Mouse (Mus musculus): ENCODE results near the gene Mettl21a. TPM values are rescaled to one million over a fixed set of nuclear protein-coding genes. Genes with fewer than 3 reads are reported as not detected.
A peak's percentile ranks its signal among the peaks of the same experiment; 100 is the strongest.

The Mettl21a gene
- polyA plus RNA-seq, 1 experiment from 2014 or later: 21.1 TPM

DNA sequence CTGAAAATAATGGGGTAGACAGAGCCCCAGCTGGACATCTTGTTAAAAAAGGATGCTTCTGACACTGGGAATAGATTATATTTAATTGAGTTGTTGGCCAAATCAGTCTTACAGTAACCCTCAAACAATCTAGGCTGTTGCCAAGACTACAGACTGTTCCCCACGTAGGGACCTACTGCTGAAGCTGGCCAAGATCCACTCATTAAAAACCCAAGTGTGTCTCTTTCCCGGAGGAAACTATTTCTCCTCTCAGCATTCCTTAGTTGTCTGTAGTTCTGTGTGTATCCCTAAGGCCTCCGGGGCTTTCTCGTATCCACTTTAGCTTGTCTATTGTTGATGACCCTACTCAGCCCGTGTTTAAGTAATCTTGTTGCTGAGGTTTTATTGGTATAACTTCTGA, 14.5 kb upstream of the Mettl21a start:
- Histone ChIP-seq H3K4me2 (replicated peaks) (no peak overlapping the region), H3K36me3 (no peaks in the 10 kb centered on the region), H3K27me3 (no peaks in the 10 kb centered on the region), H3K27ac (no peak overlapping the region), H3K9me3 (replicated peaks) (no peaks in the 10 kb centered on the region), H3K4me1 (no peaks in the 10 kb centered on the region), H3K4me3 (no peak overlapping the region), H3K9ac (no peak overlapping the region)
- no peak for ATAC-seq (ENCODE audit: low FRiP score)
- WGBS: 81% methylated on average over 5 of the region's 5 CpGs

- H3K27me3 ChIP-seq: no peaks in the 10 kb centered on the region
- no peaks in the 10 kb centered on the region for H3K9me3 ChIP-seq (replicated peaks)
- H3K36me3 ChIP-seq: no peaks in the 10 kb centered on the region
- H3K27ac ChIP-seq: no peak overlapping the region
- no peak overlapping the region for H3K4me2 ChIP-seq (replicated peaks)
- no peak overlapping the region for H3K4me3 ChIP-seq
- no peak for ATAC-seq (ENCODE audit: low FRiP score)
- H3K9ac ChIP-seq: no peak overlapping the region
- no peaks in the 10 kb centered on the region for H3K4me1 ChIP-seq
Observed at GRCm38 (mm10) chr1:64625214-64625613, 8.2 kb upstream of the Mettl21a start.

- Histone ChIP-seq H3K9ac (no peak overlapping the region), H3K27me3 (no peaks in the 10 kb centered on the region), H3K36me3 (no peaks in the 10 kb centered on the region), H3K9me3 (replicated peaks) (no peaks in the 10 kb centered on the region), H3K4me2 (replicated peaks) (no peak overlapping the region), H3K4me3 (no peak overlapping the region), H3K27ac (no peak overlapping the region), H3K4me1 (no peaks in the 10 kb centered on the region)
- no peak for ATAC-seq (ENCODE audit: low FRiP score)
- 59% methylated on average over 12 of the region's 12 CpGs for WGBS
Observed at GRCm38 (mm10) chr1:64623558-64624435, 6.8 kb upstream of the Mettl21a start.

DNA sequence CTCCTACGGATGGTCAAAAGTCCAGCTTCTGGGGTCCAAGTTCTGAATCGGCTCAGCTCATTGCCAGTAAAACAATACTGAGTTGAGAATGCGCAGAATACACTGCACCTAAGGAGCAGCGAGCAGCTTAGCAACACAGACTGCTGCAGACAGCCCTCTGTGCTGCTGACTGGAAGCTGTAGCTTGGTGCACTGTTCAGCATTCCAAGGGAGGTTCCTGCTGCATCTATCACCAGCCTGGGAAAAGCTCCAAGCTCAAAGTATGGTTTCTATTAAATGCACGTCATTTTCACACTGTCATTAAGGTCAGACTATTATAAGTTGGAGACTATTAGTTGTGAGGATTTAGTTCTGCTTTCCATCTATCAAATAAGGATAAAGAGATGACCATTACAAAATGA, 4.1 kb upstream of the Mettl21a start:
- Histone ChIP-seq H3K36me3 (no peaks in the 10 kb centered on the region), H3K27ac (no peak overlapping the region), H3K27me3 (no peaks in the 10 kb centered on the region), H3K4me3 (no peak overlapping the region), H3K9me3 (replicated peaks) (no peaks in the 10 kb centered on the region), H3K9ac (no peak overlapping the region), H3K4me1 (peaks cover 11% of the 10 kb centered on the region), H3K4me2 (replicated peaks) (no peak overlapping the region)
- ATAC-seq (ENCODE audit: low FRiP score): no peak
- 86% methylated on average over 5 of the region's 5 CpGs for WGBS

GRCm38 (mm10) chr1:64618226-64618625, 1.2 kb upstream of the Mettl21a start:
- ATAC-seq (ENCODE audit: low FRiP score): no peak
- Histone ChIP-seq H3K9me3 (replicated peaks) (no peaks in the 10 kb centered on the region), H3K27me3 (no peaks in the 10 kb centered on the region), H3K4me2 (replicated peaks) (peak overlapping the region; percentile 67), H3K4me3 (peak overlapping the region; percentile 65; the same call in 1 of the 2 replicates), H3K27ac (no peak overlapping the region), H3K36me3 (no peaks in the 10 kb centered on the region), H3K4me1 (peaks cover 18% of the 10 kb centered on the region), H3K9ac (0 out of 2 replicates have a peak overlapping the region, but pooled peaks have one; percentile 90)
- 76% methylated on average over 3 of the region's 3 CpGs for WGBS

DNA sequence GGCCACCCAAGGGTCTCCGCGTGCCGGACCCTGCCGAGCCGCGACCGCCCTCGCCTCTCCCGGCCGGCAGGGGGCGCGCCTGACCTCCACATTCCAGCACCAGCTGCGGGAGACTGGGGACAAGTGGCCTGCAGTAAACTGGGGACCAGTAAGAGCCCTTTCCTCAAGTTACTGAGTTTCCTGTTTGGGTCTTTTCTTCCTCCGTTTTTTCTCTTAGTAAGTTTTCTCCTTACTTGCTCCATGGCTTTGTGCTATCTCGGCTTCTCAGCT, 608 bp upstream of the Mettl21a start:
- Histone ChIP-seq H3K36me3 (0 out of 2 replicates have a peak, but pooled peaks cover 2% of the 10 kb centered on the region), H3K27ac (peak overlapping the region; percentile 94), H3K9ac (peak overlapping the region; percentile 90), H3K4me1 (peaks cover 18% of the 10 kb centered on the region), H3K4me3 (peak overlapping the region; percentile 65), H3K4me2 (replicated peaks) (peak overlapping the region; percentile 67), H3K27me3 (no peaks in the 10 kb centered on the region), H3K9me3 (replicated peaks) (no peaks in the 10 kb centered on the region)
- peak; percentile 86 for ATAC-seq (ENCODE audit: low FRiP score)
- WGBS: under 1% methylated on average over 15 of the region's 15 CpGs

DNA sequence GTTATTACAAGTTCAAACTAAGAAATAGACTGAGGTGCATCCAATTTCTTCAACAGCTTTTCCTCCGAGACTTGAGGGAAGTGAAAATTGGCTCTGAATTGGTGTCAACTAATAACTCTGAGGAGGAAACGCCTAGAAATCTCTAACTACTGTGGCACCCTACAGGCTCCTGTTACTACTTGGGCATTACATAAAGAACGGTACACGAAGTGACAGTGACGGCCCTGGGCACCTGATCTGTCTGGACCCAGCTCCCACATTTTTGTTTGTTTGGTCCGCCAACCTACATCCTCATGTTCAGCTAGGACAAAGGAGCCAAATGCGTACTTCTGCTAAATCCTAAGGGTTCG, 536 bp downstream of the Mettl21a start:
- peak overlapping the region; percentile 94 for H3K27ac ChIP-seq
- peak overlapping the region; percentile 90 for H3K9ac ChIP-seq
- WGBS: 8% methylated on average over 8 of the region's 8 CpGs
- H3K9me3 ChIP-seq (replicated peaks): no peaks in the 10 kb centered on the region
- H3K27me3 ChIP-seq: no peaks in the 10 kb centered on the region
- peak; percentile 47 for ATAC-seq (ENCODE audit: low FRiP score)
- 0 out of 2 replicates have a peak, but pooled peaks cover 8% of the 10 kb centered on the region for H3K36me3 ChIP-seq
- H3K4me3 ChIP-seq: peak overlapping the region; percentile 65
- H3K4me1 ChIP-seq: peaks cover 18% of the 10 kb centered on the region
- H3K4me2 ChIP-seq (replicated peaks): peak overlapping the region; percentile 67

DNA sequence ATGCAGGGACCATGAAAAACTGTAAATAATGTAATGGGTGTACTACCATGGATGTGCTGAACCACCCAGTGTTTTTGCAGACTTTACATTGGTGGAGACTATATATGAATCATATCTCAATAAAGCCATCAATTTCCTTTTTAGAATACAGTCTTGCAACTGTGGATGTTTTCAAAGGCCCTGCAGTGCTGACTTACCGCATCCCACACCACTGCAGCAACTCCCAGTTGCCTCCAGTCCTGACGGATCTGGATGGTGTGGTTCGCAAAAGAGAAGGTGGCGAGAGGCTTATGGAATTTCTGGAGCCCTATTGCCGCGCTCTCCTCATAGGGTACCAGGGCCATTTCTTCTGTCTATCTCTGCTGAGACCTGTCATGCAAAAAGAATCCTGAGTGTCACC, 966 bp downstream of the Mettl21a start:
- Histone ChIP-seq H3K36me3 (0 out of 2 replicates have a peak, but pooled peaks cover 8% of the 10 kb centered on the region), H3K27ac (no peak overlapping the region; the same call in 1 of the 2 replicates), H3K4me1 (peaks cover 18% of the 10 kb centered on the region), H3K9me3 (replicated peaks) (no peaks in the 10 kb centered on the region), H3K4me3 (peak overlapping the region; percentile 65), H3K9ac (peak overlapping the region; percentile 90), H3K27me3 (no peaks in the 10 kb centered on the region), H3K4me2 (replicated peaks) (peak overlapping the region; percentile 67)
- no peak for ATAC-seq (ENCODE audit: low FRiP score)
- 68% methylated on average over 6 of the region's 6 CpGs for WGBS

DNA sequence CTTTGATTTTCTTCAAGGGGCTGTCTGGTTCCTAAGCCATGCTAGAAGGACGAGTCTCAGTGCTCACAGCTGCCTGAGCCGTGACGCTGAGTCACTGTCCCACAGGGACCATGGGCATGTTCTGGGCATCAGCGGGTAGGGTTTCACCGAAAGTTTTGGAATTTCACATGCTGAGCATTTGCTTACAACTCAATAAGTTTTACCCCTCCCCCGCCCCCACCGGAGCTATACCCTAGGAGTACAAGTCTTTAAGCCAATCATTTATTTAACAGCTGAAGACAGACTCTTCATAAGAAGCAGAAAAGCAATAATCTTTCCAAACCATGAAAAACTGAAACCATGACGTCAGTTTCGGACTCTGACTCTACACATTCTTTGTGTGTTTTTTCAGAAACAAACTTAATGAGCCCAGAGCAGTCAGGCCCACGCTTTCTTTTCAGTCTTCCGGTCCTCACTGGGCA, 1.5 kb downstream of the Mettl21a start:
- ATAC-seq (ENCODE audit: low FRiP score): no peak
- WGBS: 79% methylated on average over 11 of the region's 11 CpGs
- Histone ChIP-seq H3K9me3 (replicated peaks) (no peaks in the 10 kb centered on the region), H3K9ac (no peak overlapping the region), H3K4me2 (replicated peaks) (peak overlapping the region; percentile 67; the same call in 1 of the 2 replicates), H3K4me3 (no peak overlapping the region), H3K27me3 (no peaks in the 10 kb centered on the region), H3K27ac (no peak overlapping the region), H3K4me1 (peaks cover 18% of the 10 kb centered on the region), H3K36me3 (0 out of 2 replicates have a peak, but pooled peaks cover 8% of the 10 kb centered on the region)

- Histone ChIP-seq H3K9me3 (replicated peaks) (no peaks in the 10 kb centered on the region), H3K27me3 (no peaks in the 10 kb centered on the region), H3K9ac (no peak overlapping the region), H3K4me3 (no peak overlapping the region), H3K4me2 (replicated peaks) (no peak overlapping the region), H3K27ac (no peak overlapping the region), H3K36me3 (peaks cover 12% of the 10 kb centered on the region; the same call in 1 of the 2 replicates), H3K4me1 (peaks cover 18% of the 10 kb centered on the region)
- ATAC-seq (ENCODE audit: low FRiP score): no peak
- WGBS: 82% methylated on average over 10 of the region's 10 CpGs
Observed at GRCm38 (mm10) chr1:64614801-64615345, 2.2 kb downstream of the Mettl21a start.

GRCm38 (mm10) chr1:64614311-64614710, 2.7 kb downstream of the Mettl21a start:
- peaks cover 18% of the 10 kb centered on the region for H3K4me1 ChIP-seq
- H3K27me3 ChIP-seq: no peaks in the 10 kb centered on the region
- H3K9me3 ChIP-seq (replicated peaks): no peaks in the 10 kb centered on the region
- H3K4me2 ChIP-seq (replicated peaks): no peak overlapping the region
- peaks cover 15% of the 10 kb centered on the region; the same call in 1 of the 2 replicates for H3K36me3 ChIP-seq
- 93% methylated on average over 9 of the region's 9 CpGs for WGBS
- no peak overlapping the region for H3K27ac ChIP-seq
- no peak overlapping the region for H3K9ac ChIP-seq
- no peak for ATAC-seq (ENCODE audit: low FRiP score)
- no peak overlapping the region for H3K4me3 ChIP-seq

- Histone ChIP-seq H3K27me3 (no peaks in the 10 kb centered on the region), H3K27ac (no peak overlapping the region), H3K9ac (no peak overlapping the region), H3K4me2 (replicated peaks) (no peak overlapping the region), H3K36me3 (peaks cover 29% of the 10 kb centered on the region), H3K9me3 (replicated peaks) (no peaks in the 10 kb centered on the region), H3K4me3 (no peak overlapping the region), H3K4me1 (no peaks in the 10 kb centered on the region)
- no peak for ATAC-seq (ENCODE audit: low FRiP score)
- 89% methylated on average over 9 of the region's 9 CpGs for WGBS
Observed at GRCm38 (mm10) chr1:64609976-64610375, 7.1 kb downstream of the Mettl21a start.

DNA sequence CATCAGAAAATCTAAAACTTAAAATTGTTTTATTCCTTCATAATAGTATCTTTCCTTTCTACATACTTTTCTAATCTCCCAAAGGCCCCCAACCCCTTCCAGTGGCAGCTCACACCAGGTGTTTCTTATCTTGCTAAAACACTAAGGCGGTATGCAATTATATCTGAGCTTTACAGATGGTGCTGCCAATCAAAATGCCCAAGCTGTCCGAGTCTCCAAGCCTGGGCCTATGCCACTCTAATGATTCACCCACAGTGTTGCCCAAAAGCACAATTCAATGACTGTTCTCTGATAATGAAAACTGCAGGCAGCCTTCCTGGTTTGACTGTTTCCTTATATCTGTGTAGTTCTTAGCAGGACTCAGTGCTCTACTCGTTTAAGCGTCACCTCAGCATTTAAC, 7.9 kb downstream of the Mettl21a start:
- Histone ChIP-seq H3K9me3 (replicated peaks) (no peaks in the 10 kb centered on the region), H3K36me3 (peaks cover 29% of the 10 kb centered on the region), H3K4me1 (no peaks in the 10 kb centered on the region), H3K4me3 (no peak overlapping the region), H3K9ac (no peak overlapping the region), H3K4me2 (replicated peaks) (no peak overlapping the region), H3K27ac (no peak overlapping the region), H3K27me3 (no peaks in the 10 kb centered on the region)
- 88% methylated on average over 4 of the region's 4 CpGs for WGBS
- no peak for ATAC-seq (ENCODE audit: low FRiP score)

All from hindbrain, embryonic 12.5 days (tissue).